ENCODE assay signal across 16 mouse cellular contexts in the genomic region with DNA sequence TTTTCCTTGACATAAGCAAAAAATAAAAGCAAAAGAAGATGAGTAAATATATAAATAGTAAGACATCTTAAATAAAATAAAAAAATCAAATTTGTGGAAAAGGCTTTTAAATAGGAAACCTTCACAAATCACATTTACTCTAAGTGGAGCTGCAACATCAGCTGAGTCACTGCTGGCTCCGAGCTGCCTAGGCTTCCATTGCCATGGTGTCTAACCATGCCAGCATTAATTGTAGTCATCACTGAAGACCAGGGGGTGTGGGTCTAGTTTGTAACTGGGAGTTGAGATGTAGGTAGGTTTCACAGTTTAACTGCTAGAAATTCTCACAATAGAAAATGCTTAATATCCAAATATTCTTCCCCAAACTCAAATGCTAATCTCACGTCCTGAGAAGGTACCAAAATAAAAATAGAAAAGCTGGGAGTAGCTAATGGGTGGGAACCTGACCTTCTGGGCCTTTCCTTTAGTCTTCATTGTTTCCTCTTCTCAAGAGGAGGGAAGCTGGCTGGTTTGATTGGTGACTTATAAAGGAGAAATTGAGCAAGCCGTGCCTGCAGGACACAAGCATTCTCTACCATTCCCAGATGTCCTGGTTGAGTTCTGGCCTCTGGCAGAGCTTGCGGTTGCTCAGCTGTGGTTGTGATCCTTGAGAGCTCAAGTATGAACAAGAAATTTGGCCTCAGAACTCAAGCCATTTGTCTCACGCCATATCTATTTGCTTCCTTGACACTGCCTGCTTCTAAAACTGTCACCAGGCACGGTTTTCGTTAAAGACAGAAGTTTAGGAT.
A peak's percentile ranks its signal among the peaks of the same experiment; 100 is the strongest.
DNase-seq lines count a peak whose midpoint lies in the region; ATAC-seq and TF ChIP-seq lines count a peak whose summit lies in the region.
"Had no signal": no experiment of that assay in that cellular context is flagged by ENCODE, and none has a peak within 500 bp of the region (broad histone marks: within the 10 kb centered on the region; RNA-seq: fewer than 3 reads in every experiment).

No protein-coding gene starts in this region.

- H3K4me3 ChIP-seq in heart, adult 2 months: no peak overlapping the region
- no peak overlapping the region for H3K4me3 ChIP-seq in heart, embryonic 11.5 days (ENCODE audit: low read depth, low read length)
- H3K4me3 ChIP-seq in embryonic facial prominence, embryonic 12.5 days: no peak overlapping the region
- H3K4me3 ChIP-seq in limb, embryonic 10.5 days: no peak overlapping the region
- H3K4me3 ChIP-seq in thymus, adult 2 months (ENCODE audit: control insufficient read depth, insufficient read depth, low read length): no peak overlapping the region
- no peak overlapping the region for H3K4me3 ChIP-seq in forebrain, embryonic 15.5 days
- H3K4me3 ChIP-seq: kidney, embryonic 15.5 days; neural tube, embryonic 13.5 days had no signal

- 55% methylated on average over 7 of the region's 7 CpGs for WGBS in heart, adult 2 months
- WGBS in heart, embryonic 11.5 days (ENCODE audit: insufficient replicate concordance): 69% methylated on average over 7 of the region's 7 CpGs
- 75% methylated on average over 7 of the region's 7 CpGs for WGBS in embryonic facial prominence, embryonic 12.5 days
- WGBS in limb, embryonic 10.5 days: 76% methylated on average over 7 of the region's 7 CpGs
- WGBS in thymus, adult 2 months: 93% methylated on average over 7 of the region's 7 CpGs
- WGBS in forebrain, embryonic 15.5 days: 83% methylated on average over 7 of the region's 7 CpGs

- H3K4me1 ChIP-seq in heart, adult 2 months (ENCODE audit: control insufficient read depth, insufficient read depth, low read length): no peaks in the 10 kb centered on the region
- no peaks in the 10 kb centered on the region for H3K4me1 ChIP-seq in heart, embryonic 11.5 days (ENCODE audit: control insufficient read depth, insufficient read depth, low read length)
- H3K4me1 ChIP-seq in embryonic facial prominence, embryonic 12.5 days: no peaks in the 10 kb centered on the region
- peaks cover 25% of the 10 kb centered on the region for H3K4me1 ChIP-seq in limb, embryonic 10.5 days
- H3K4me1 ChIP-seq in thymus, adult 2 months (replicated peaks; ENCODE audit: control insufficient read depth, insufficient read depth, low read length): no peaks in the 10 kb centered on the region
- H3K4me1 ChIP-seq in forebrain, embryonic 15.5 days: no peaks in the 10 kb centered on the region
- H3K4me1 ChIP-seq: kidney, embryonic 15.5 days had no signal

- intact Hi-C loops in heart, adult 2 months (cut with DNase I): no loop called here

- no peaks in the 10 kb centered on the region for H3K9me3 ChIP-seq in heart, embryonic 11.5 days (replicated peaks; ENCODE audit: control insufficient read depth, low read length)
- no peaks in the 10 kb centered on the region for H3K9me3 ChIP-seq in embryonic facial prominence, embryonic 12.5 days
- H3K9me3 ChIP-seq in limb, embryonic 10.5 days (replicated peaks): no peaks in the 10 kb centered on the region
- H3K9me3 ChIP-seq in forebrain, embryonic 15.5 days: no peaks in the 10 kb centered on the region
- H3K9me3 ChIP-seq: G1E; kidney, embryonic 15.5 days; neural tube, embryonic 13.5 days had no signal

- no peaks in the 10 kb centered on the region for H3K27me3 ChIP-seq in heart, adult 2 months (ENCODE audit: control insufficient read depth, insufficient read depth, low read length)
- H3K27me3 ChIP-seq in heart, embryonic 11.5 days (ENCODE audit: control insufficient read depth, insufficient read depth, low read length): no peaks in the 10 kb centered on the region
- no peaks in the 10 kb centered on the region for H3K27me3 ChIP-seq in embryonic facial prominence, embryonic 12.5 days
- H3K27me3 ChIP-seq in limb, embryonic 10.5 days (ENCODE audit: low read depth, poor library complexity, severe bottlenecking): no peaks in the 10 kb centered on the region
- no peaks in the 10 kb centered on the region for H3K27me3 ChIP-seq in thymus, adult 2 months (ENCODE audit: control insufficient read depth, insufficient read depth, low read length)
- H3K27me3 ChIP-seq in forebrain, embryonic 15.5 days: no peaks in the 10 kb centered on the region
- H3K27me3 ChIP-seq: kidney, embryonic 15.5 days; neural tube, embryonic 13.5 days had no signal

- no peak for TF ChIP-seq POLR2A in heart, adult 2 months (IDR thresholded peaks at IDR 0.05; ENCODE audit: insufficient read depth, low read depth, low read length)
- no peak for TF ChIP-seq POLR2A in thymus, adult 2 months (IDR thresholded peaks at IDR 0.05; ENCODE audit: control insufficient read depth, extremely low read depth, insufficient read depth, low read length, poor library complexity)

- no peak for ATAC-seq in heart, embryonic 11.5 days (replicated peaks; ENCODE audit: insufficient number of reproducible peaks, low FRiP score, low TSS enrichment)
- no peak for ATAC-seq in embryonic facial prominence, embryonic 12.5 days (ENCODE audit: insufficient number of reproducible peaks, insufficient read depth, low FRiP score, low TSS enrichment)
- ATAC-seq in forebrain, embryonic 15.5 days (replicated peaks): no peak
- ATAC-seq: forebrain, embryonic 14.5 days had no signal

- H3K9ac ChIP-seq in heart, adult 2 months (ENCODE audit: low read depth, low read length): no peak overlapping the region
- no peak overlapping the region for H3K9ac ChIP-seq in heart, embryonic 11.5 days (ENCODE audit: low read depth, low read length)
- H3K9ac ChIP-seq in embryonic facial prominence, embryonic 12.5 days: no peak overlapping the region
- H3K9ac ChIP-seq in forebrain, embryonic 15.5 days (replicated peaks): no peak overlapping the region
- H3K9ac ChIP-seq: kidney, embryonic 15.5 days; neural tube, embryonic 13.5 days had no signal

- no peaks in the 10 kb centered on the region for H3K79me2 ChIP-seq in heart, adult 2 months (replicated peaks; ENCODE audit: control insufficient read depth, insufficient read depth, low read length)

- H3K4me2 ChIP-seq in heart, embryonic 11.5 days: no peak overlapping the region
- H3K4me2 ChIP-seq in embryonic facial prominence, embryonic 12.5 days (replicated peaks): no peak overlapping the region
- H3K4me2 ChIP-seq in forebrain, embryonic 15.5 days (replicated peaks): no peak overlapping the region
- H3K4me2 ChIP-seq: kidney, embryonic 15.5 days; neural tube, embryonic 13.5 days had no signal

- no peak for TF ChIP-seq EP300 in heart, adult 2 months (IDR thresholded peaks at IDR 0.05; ENCODE audit: insufficient read depth, low read depth, low read length)

- no peaks in the 10 kb centered on the region for H3K36me3 ChIP-seq in heart, adult 2 months (ENCODE audit: control insufficient read depth, insufficient read depth, low read length)
- H3K36me3 ChIP-seq in heart, embryonic 11.5 days (ENCODE audit: control insufficient read depth, insufficient read depth, low read length): no peaks in the 10 kb centered on the region
- no peaks in the 10 kb centered on the region for H3K36me3 ChIP-seq in embryonic facial prominence, embryonic 12.5 days
- no peaks in the 10 kb centered on the region for H3K36me3 ChIP-seq in limb, embryonic 10.5 days
- no peaks in the 10 kb centered on the region for H3K36me3 ChIP-seq in thymus, adult 2 months (ENCODE audit: control insufficient read depth, insufficient read depth, low read length)
- no peaks in the 10 kb centered on the region for H3K36me3 ChIP-seq in forebrain, embryonic 15.5 days
- H3K36me3 ChIP-seq: G1E; kidney, embryonic 15.5 days; neural tube, embryonic 13.5 days had no signal

- no peak for TF ChIP-seq CTCF in heart, adult 2 months (IDR thresholded peaks at IDR 0.05)
- no peak for TF ChIP-seq CTCF in thymus, adult 2 months (IDR thresholded peaks at IDR 0.05; ENCODE audit: borderline replicate concordance, control insufficient read depth, extremely low read depth, insufficient read depth, low read length, poor library complexity)

- DNase-seq in heart, adult 2 months: peak in 1 of 2 experiments; percentile 49
- DNase-seq in NIH3T3 (ENCODE audit: low read depth): peak; percentile 70
- no peak for DNase-seq in limb, embryonic 10.5 days (ENCODE audit: low spot score)
- DNase-seq in urinary bladder, adult 18-20 months (ENCODE audit: low spot score in 2 of 2): no peak
- no peak for DNase-seq in thymus, adult 2 months
- DNase-seq: adrenal gland, postnatal 25 days; cerebellum, postnatal 10 days; layer of hippocampus, adult 9-11 months; lung, postnatal 14 days had no signal

- H3K27ac ChIP-seq in heart, adult 2 months: peak overlapping the region; percentile 21; the same call in 1 of the 2 replicates
- no peak overlapping the region for H3K27ac ChIP-seq in heart, embryonic 11.5 days (ENCODE audit: low read depth, low read length)
- 0 out of 2 replicates have a peak overlapping the region, but pooled peaks have one; percentile 1 for H3K27ac ChIP-seq in embryonic facial prominence, embryonic 12.5 days
- peak overlapping the region; percentile 77 for H3K27ac ChIP-seq in limb, embryonic 10.5 days
- H3K27ac ChIP-seq in thymus, adult 2 months (ENCODE audit: control insufficient read depth, insufficient read depth, low read length): no peak overlapping the region
- no peak overlapping the region for H3K27ac ChIP-seq in forebrain, embryonic 15.5 days (replicated peaks)
- H3K27ac ChIP-seq: kidney, embryonic 15.5 days had no signal

Comparison
In these comparisons a context has a peak if more than half of its experiments do, and no peak if none do; other contexts are left out.
1. H3K27ac ChIP-seq: peak in heart, adult 2 months (single experiment), embryonic facial prominence, embryonic 12.5 days (single experiment) and limb, embryonic 10.5 days (single experiment); none in heart, embryonic 11.5 days (single experiment), thymus, adult 2 months (single experiment) and forebrain, embryonic 15.5 days (single experiment).